Mouse (Mus musculus): Measurements from ENCODE around the gene Olfr921. TPM values are rescaled to one million over a fixed set of nuclear protein-coding genes. Genes with fewer than 3 reads are reported as not detected.

The Olfr921 gene
- total RNA-seq (2021), result not detected in 2 replicates
- long read RNA-seq, result 0 reads

GRCm38 (mm10) chr9:38772768-38773167 is at the start of gene Olfr921:
Gene Olfr921, plus strand, starts transcription at chr9:38773068.
- DNase-seq, result no peak

DNA sequence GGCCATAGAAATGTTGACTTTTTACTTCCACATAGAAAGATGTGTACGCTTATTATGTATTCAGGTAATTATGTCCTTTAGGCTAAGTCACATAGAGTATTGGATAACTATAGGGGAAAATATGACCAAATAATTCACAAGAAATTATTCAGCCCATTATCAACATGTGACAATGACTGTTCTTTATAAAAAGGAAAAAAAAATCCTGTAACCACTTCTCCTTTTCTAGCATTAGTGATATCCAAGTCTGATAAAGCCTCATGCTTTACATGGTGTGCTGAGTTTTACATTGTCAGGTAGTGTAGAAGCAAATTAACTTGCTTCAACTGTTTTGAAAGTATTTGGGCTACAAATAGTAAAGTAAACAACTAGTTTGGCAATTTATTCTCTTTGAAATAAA is 48.8 kb upstream of the Olfr921 start:
- DNase-seq, result no peak

DNA sequence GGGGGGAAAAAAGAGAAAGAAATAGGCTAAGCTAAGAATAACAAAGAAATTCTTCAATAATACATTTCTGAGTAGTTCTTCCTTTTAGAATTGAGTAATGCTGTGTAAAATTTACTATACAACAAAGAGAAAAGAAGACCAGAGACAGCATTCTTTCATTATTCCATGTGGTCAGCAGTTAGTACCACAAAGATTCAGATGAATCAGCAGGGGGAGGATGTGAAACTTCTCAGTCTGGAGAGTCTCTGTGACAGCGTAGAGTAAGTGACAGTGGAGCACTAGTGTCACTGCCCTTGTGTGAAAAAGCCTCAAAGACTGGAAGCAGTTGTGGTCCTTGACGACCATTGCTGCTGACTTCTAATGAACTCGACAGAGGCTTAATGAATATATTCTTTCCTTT is 44.6 kb upstream of the Olfr921 start:
- no peak for DNase-seq

DNA sequence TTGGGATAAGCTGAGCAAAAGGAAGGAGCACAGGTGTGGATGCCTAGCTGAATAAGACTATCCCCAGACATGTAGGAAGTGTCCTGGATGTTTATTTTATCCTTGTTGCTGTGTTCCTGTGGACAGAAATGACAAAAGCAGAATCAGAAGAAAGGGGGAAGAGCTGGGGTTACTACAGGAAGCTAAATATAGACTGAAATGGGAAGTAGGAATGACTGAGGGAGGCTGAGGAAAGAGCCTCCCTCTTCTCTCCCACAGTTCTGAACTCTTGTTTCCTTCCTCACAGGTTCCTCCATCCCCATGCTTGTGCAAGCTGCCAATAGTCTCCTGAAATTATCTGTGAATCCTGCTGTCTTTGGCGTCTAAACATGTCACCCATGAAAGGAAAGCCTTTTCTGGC is 31.5 kb upstream of the Olfr921 start:
- DNase-seq, result no peak

GRCm38 (mm10) chr9:38744619-38745315 is 28.1 kb upstream of the Olfr921 start:
- DNase-seq, result no peak

DNA sequence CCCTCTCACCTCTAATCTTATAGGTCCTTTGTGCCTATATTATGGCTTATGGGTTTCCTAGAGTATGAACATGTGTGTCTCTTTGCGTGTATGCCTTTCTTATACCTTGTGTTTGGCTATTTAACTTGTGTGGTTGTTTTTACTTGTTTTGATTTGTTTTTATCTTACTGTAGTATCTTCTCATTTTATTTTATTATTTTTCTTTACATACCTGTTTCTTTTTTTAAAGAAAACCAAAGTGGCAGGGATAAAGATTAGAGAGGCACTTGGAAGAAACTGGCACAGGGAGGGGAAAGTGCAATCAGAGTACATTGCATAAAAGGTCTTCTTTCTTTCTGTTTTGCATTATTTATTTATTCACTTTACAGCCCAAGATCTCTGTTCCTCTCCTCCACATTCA is 20.9 kb upstream of the Olfr921 start, which contains the start of gene Olfr920:
TSS of gene Olfr920 (plus strand) at position 301 of the 400 bp plus-strand sequence.
- DNase-seq, result no peak

- DNase-seq, result no peak
Measured at GRCm38 (mm10) chr9:38792689-38793088, 19.8 kb downstream of the Olfr921 start.

DNA sequence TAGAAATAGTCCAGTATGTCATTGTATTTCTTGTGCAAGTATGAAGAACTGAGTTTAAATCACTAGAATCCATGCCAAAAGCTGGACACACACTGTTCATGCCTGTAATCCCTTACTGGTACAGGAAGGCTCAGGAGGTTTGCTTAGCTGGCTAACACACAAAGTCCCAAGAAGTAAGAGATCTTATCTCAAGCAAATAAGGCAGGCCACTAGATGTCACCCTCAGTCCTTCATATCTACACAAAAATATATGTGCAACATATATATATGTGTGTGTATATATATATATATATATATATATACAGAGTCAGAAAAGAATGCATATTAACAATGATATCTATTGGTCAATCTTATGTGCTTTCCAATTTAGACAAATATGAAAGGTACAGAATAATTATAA is 32.8 kb downstream of the Olfr921 start:
- DNase-seq, result no peak

GRCm38 (mm10) chr9:38814314-38814713 is 41.4 kb downstream of the Olfr921 start, which contains the start of gene Olfr922:
Gene Olfr922, plus strand, starts transcription at chr9:38814614.
- no peak for DNase-seq

DNA sequence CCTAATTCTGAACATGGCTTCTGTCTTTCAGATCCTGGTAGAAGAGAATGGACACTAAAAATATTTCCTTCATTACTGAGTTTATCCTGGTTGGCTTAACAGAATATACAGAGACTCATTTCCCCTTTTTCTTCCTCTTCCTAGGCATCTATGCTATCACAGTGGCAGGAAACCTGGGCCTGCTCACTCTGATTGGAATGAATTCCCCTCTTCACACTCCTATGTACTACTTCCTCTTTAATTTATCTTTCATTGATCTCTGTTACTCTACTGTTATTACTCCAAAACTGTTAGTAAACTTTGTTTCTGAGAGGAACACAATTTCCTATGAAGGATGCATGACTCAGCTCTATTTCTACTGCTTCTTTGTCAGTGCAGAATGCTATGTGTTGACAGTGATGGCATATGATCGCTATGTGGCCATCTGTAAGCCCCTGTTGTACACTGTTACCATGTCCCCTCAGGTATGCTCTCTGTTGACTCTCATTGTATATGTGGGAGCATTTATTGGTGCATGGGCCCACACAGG is 42.7 kb downstream of the Olfr921 start:
- no peak for DNase-seq

- DNase-seq, result no peak
Measured at GRCm38 (mm10) chr9:38826245-38826644, 53.4 kb downstream of the Olfr921 start, which contains the start of gene Olfr923. Gene Olfr923, plus strand, starts transcription at chr9:38826545.

Other genes starting within 250 kb of the Olfr921 start
- not detected in 2 replicates for gene Olfr910, start 235.2 kb upstream of the Olfr921 start, total RNA-seq (2021)
- not detected in 2 replicates for gene Olfr912, start 192.9 kb upstream of the Olfr921 start, total RNA-seq (2021)
- not detected in 2 replicates for gene Olfr913, start 180.3 kb upstream of the Olfr921 start, total RNA-seq (2021)
- gene Olfr914, start 168.0 kb upstream of the Olfr921 start, total RNA-seq (2021), result not detected in 2 replicates
- not detected in 2 replicates for gene Olfr916, start 113.2 kb upstream of the Olfr921 start, total RNA-seq (2021)
- not detected in 2 replicates for gene Olfr917, start 107.2 kb upstream of the Olfr921 start, total RNA-seq (2021)
- gene Olfr918, start 98.5 kb upstream of the Olfr921 start, total RNA-seq (2021), result not detected in 2 replicates
- gene Olfr919, start 69.4 kb upstream of the Olfr921 start, total RNA-seq (2021), result not detected in 2 replicates
- 39.8 and 55.8 TPM in 2 replicates for gene Vwa5a, start 54.8 kb upstream of the Olfr921 start, total RNA-seq (2021)
- gene Olfr920, start 20.8 kb upstream of the Olfr921 start, total RNA-seq (2021), result 0.14 and 0.46 TPM in 2 replicates
- gene Olfr922, start 41.5 kb downstream of the Olfr921 start, total RNA-seq (2021), result not detected in 2 replicates
- not detected in 2 replicates for gene Olfr923, start 53.5 kb downstream of the Olfr921 start, total RNA-seq (2021)
- gene Olfr924, start 71.4 kb downstream of the Olfr921 start, total RNA-seq (2021), result not detected in 2 replicates
- not detected in 2 replicates for gene Olfr26, start 82.0 kb downstream of the Olfr921 start, total RNA-seq (2021)
- gene Olfr926, start 104.1 kb downstream of the Olfr921 start, total RNA-seq (2021), result not detected in 2 replicates
- not detected in 2 replicates for gene Olfr930, start 156.7 kb downstream of the Olfr921 start, total RNA-seq (2021)
- not detected in 2 replicates for gene Olfr933, start 199.2 kb downstream of the Olfr921 start, total RNA-seq (2021)
- not detected in 2 replicates for gene Olfr934, start 215.2 kb downstream of the Olfr921 start, total RNA-seq (2021)
- not detected in 2 replicates for gene Olfr935, start 226.6 kb downstream of the Olfr921 start, total RNA-seq (2021)